In genomic region chr3:38220934-38221833, GRCm38 (mm10) we compare ENCODE assay signal across 8 mouse cellular contexts.
DNase-seq lines count a peak whose midpoint lies in the region; ATAC-seq and TF ChIP-seq lines count a peak whose summit lies in the region.

No protein-coding gene starts in this region.

- peak; percentile 23 for DNase-seq in liver, postnatal 0 days
- DNase-seq in liver (no peak), MN1 (ENCODE audit: low spot score) (peak; percentile 37)
- DNase-seq in hindbrain, embryonic 10.5 days (ENCODE audit: low spot score), result peak; percentile 45
- peak; percentile 53 to 66 for DNase-seq in layer of hippocampus, postnatal 10 days (ENCODE audit: low spot score in 2 of 2)
- peak; percentile 80 for DNase-seq in midbrain, postnatal 0 days (ENCODE audit: low spot score)
- DNase-seq in ovary, adult 18-20 months (ENCODE audit: low spot score), result no peak

- no peak for ATAC-seq in liver, postnatal 0 days
- peak; percentile 56; the same call in 1 of the 2 replicates for ATAC-seq in common myeloid progenitor, adult 5-6 weeks (replicated peaks; ENCODE audit: low read depth, poor library complexity, severe bottlenecking)
- peak; percentile 62 for ATAC-seq in midbrain, postnatal 0 days (ENCODE audit: low FRiP score)

- 57% methylated on average over 11 of the region's 11 CpGs for WGBS in liver, postnatal 0 days (ENCODE audit: insufficient replicate concordance)
- 52% methylated on average over 11 of the region's 11 CpGs for WGBS in hindbrain, embryonic 10.5 days
- 51% methylated on average over 11 of the region's 11 CpGs for WGBS in midbrain, postnatal 0 days

- no peaks in the 10 kb centered on the region for H3K36me3 ChIP-seq in liver, postnatal 0 days (replicated peaks; ENCODE audit: insufficient read depth, low read length)
- H3K36me3 ChIP-seq in hindbrain, embryonic 10.5 days, result no peaks in the 10 kb centered on the region
- no peaks in the 10 kb centered on the region for H3K36me3 ChIP-seq in midbrain, postnatal 0 days (ENCODE audit: insufficient read depth, low read length)

- no peak overlapping the region for H3K9ac ChIP-seq in liver, postnatal 0 days (replicated peaks)
- H3K9ac ChIP-seq in midbrain, postnatal 0 days (replicated peaks; ENCODE audit: low read length, poor library complexity, severe bottlenecking), result no peak overlapping the region

- no peak overlapping the region for H3K4me3 ChIP-seq in liver, postnatal 0 days (ENCODE audit: low read depth, low read length)
- no peak overlapping the region for H3K4me3 ChIP-seq in hindbrain, embryonic 10.5 days
- H3K4me3 ChIP-seq in midbrain, postnatal 0 days (ENCODE audit: low read depth, low read length), result no peak overlapping the region

- no peak for TF ChIP-seq EP300 in liver, postnatal 0 days (IDR thresholded peaks at IDR 0.05; ENCODE audit: low read depth)

- H3K4me1 ChIP-seq in liver, postnatal 0 days (ENCODE audit: insufficient read depth), result no peaks in the 10 kb centered on the region
- H3K4me1 ChIP-seq in hindbrain, embryonic 10.5 days (replicated peaks), result peaks cover 6% of the 10 kb centered on the region; the same call in 1 of the 2 replicates
- H3K4me1 ChIP-seq in midbrain, postnatal 0 days (ENCODE audit: insufficient read depth, low read length), result no peaks in the 10 kb centered on the region

- peak; percentile 75 for TF ChIP-seq CTCF in liver, postnatal 0 days (IDR thresholded peaks at IDR 0.05; ENCODE audit: low read depth)
- TF ChIP-seq CTCF in midbrain, postnatal 0 days (IDR thresholded peaks at IDR 0.05), result peak; percentile 88

- H3K27me3 ChIP-seq in liver, postnatal 0 days (ENCODE audit: insufficient read depth, low read length), result no peaks in the 10 kb centered on the region
- H3K27me3 ChIP-seq in hindbrain, embryonic 10.5 days (ENCODE audit: insufficient read depth, poor library complexity, severe bottlenecking), result no peaks in the 10 kb centered on the region
- H3K27me3 ChIP-seq in midbrain, postnatal 0 days (ENCODE audit: insufficient read depth, low read length), result 0 out of 2 replicates have a peak, but pooled peaks cover 4% of the 10 kb centered on the region

- H3K27ac ChIP-seq in liver, postnatal 0 days (ENCODE audit: low read depth), result no peak overlapping the region
- no peak overlapping the region for H3K27ac ChIP-seq in hindbrain, embryonic 10.5 days
- H3K27ac ChIP-seq in midbrain, postnatal 0 days (ENCODE audit: low read depth, low read length), result no peak overlapping the region

- no peaks in the 10 kb centered on the region for H3K9me3 ChIP-seq in liver, postnatal 0 days (ENCODE audit: low read length)
- no peaks in the 10 kb centered on the region for H3K9me3 ChIP-seq in hindbrain, embryonic 10.5 days
- H3K9me3 ChIP-seq in midbrain, postnatal 0 days (ENCODE audit: low read length), result no peaks in the 10 kb centered on the region

- no peak overlapping the region for H3K4me2 ChIP-seq in liver, postnatal 0 days (ENCODE audit: low read depth, low read length)
- no peak overlapping the region for H3K4me2 ChIP-seq in midbrain, postnatal 0 days (ENCODE audit: low read depth, low read length, poor library complexity, severe bottlenecking)

Comparison
In these comparisons a context has a peak if more than half of its experiments do, and no peak if none do; other contexts are left out.
1. DNase-seq: peak in liver, postnatal 0 days (single experiment), MN1 (single experiment), hindbrain, embryonic 10.5 days (single experiment), layer of hippocampus, postnatal 10 days (2 of 2) and midbrain, postnatal 0 days (single experiment); none in liver (single experiment) and ovary, adult 18-20 months (single experiment).